Mouse (Mus musculus): Measurements from ENCODE around the gene Spry2.

GRCm38 (mm10) chr14:105858935-105859334, 37.7 kb downstream of the Spry2 start:
- TF ChIP-seq TAL1 (IDR thresholded peaks at IDR 0.05; ENCODE audit: low read length) = no peak
- no peak for TF ChIP-seq GATA1 (IDR thresholded peaks at IDR 0.05; ENCODE audit: low read length)

Data from erythroblast, embryonic 14.5 days (primary cell).